Mouse (Mus musculus) layer of hippocampus, adult 2 months (tissue): ENCODE measurements around the gene Bmp7. TPM values are rescaled to one million over a fixed set of nuclear protein-coding genes. Genes with fewer than 3 reads are reported as not detected.

Experiments
- DNase-seq, 2 experiments: peaks; one replicate each; pipeline ENCODE4 v3.0.0; 2022; ENCODE audit warnings: low spot score in 2 of 2
- H3K27ac ChIP-seq: fragments of 200-600 bp; 2 replicates; pipeline ENCODE4 v1.8.1; 2022
- H3K4me3 ChIP-seq: fragments of 200-600 bp; 2 replicates; pipeline ENCODE4 v1.8.1; 2022; ENCODE audit warnings: mild to moderate bottlenecking
- CTCF ChIP-seq: fragments of 200-600 bp; conservative IDR thresholded peaks from 2 replicates; pipeline ENCODE4 v1.8.1; 2022; ENCODE audit warnings: antibody characterized with exemption, mild to moderate bottlenecking, moderate library complexity
- total RNA-seq, 2 experiments: library from RNA; stranded (reverse); gene quantifications; 2 replicates each; pipeline ENCODE4 v1.2.3; 2021

Gene Bmp7
- total RNA-seq, 2 experiments from 2014 or later = 4.2 to 5.7 TPM

DNA sequence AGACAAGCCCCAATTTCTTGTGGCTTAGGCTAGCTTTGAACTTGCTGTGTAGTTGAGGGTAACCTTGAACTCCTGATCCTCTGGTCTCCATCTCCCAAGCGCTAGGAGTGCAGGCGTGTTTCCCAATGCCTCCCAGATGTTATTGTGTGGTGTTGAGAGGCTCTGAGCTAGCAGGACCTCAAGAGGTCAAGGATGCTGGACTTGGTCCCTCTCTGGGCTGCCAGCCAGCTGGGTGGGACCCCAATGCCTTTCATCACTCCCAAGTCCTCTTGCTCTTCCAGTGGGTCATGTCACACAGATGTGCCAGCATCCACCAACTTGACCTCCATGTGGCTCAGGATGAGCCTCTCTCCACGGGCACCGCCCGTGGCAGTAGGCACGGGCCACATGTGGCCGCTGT, 16.9 kb downstream of the Bmp7 start:
- no peak overlapping the region for H3K27ac ChIP-seq
- H3K4me3 ChIP-seq = no peak overlapping the region
- DNase-seq = no peak
- no peak for TF ChIP-seq CTCF

DNA sequence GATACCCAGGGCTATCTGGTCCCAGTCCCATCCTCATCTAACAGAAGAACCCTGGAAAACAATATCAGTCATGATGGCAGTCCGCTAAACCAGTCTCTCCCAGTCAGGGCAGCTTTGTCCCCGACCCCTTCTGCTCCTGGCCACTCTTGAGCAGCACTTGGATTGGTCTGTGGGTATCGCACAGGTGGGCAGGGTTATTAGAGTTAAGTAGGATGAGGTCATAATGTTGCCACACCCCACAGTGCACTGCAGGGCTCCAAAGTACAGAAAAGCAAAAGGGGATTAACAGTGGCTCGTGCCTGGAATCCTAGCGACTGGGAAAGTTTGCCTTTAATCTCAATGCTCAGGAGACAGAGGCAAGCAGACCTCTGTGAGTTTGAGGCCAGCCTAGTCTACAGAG, 17.5 kb downstream of the Bmp7 start:
- H3K27ac ChIP-seq = no peak overlapping the region
- DNase-seq = no peak
- no peak for TF ChIP-seq CTCF
- H3K4me3 ChIP-seq = no peak overlapping the region

DNA sequence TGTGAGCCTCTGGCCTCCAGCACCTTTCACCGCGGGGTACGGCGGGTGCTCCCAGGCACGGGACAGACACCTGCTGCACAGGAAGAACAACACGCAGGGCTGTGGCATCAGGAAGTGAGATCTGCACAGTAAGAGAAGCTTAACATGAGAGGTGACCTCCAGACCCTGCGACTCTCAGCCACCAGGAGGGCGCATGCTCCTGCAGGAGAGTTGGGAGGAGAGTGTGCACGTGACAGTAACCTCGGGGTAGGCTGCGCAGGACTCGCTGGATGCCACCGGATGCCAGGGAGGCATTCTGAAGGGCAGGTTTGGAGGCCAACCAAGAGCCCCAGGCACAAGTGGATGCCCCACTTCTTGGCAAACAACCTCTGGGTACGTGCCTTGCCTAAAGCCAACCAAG, 26.1 kb downstream of the Bmp7 start:
- TF ChIP-seq CTCF = no peak

DNA sequence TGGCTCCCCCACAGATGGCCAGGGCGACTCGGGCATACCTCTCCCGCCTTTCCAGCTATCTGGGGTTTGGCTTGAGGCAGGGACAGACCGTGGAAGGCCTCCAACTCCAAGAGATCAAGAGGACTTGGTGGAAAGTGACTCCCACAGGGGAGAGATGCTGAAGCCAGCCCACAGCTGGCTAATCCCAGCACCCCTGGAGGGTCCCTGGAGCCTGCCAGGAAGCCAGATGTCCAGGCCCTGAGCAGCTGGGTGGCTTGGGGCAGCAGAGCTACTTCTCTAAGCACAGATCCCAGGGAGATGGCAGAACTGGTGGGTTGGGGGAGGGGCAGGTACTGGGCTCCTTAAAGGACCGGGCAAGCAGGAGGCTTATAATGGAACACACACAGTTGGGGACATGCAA, 28.4 kb downstream of the Bmp7 start:
- DNase-seq = no peak
- H3K4me3 ChIP-seq = no peak overlapping the region
- no peak for TF ChIP-seq CTCF
- H3K27ac ChIP-seq = no peak overlapping the region

More for the DNA sequence above, 26.1 kb downstream of the Bmp7 start:
- no peak for DNase-seq
- no peak overlapping the region for H3K4me3 ChIP-seq
- no peak overlapping the region for H3K27ac ChIP-seq

DNA sequence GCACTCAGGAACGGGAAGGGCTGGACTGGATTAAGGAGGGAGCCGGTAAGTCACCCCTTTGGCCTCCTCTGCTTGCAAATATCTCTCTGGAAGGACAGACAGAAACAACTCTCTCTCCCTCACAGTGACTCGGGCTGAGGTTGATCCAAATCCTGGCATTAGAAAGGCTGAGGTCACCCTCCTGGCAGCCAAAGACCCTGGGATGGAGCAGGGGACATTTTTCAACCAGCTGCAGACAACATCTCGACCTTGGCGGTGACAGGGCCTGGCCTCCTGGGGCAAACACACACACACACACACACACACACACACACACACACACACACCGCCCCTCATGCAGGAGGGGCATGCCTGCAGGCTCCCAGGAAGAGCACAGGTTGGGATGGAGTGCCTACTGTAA, 29.0 kb downstream of the Bmp7 start:
- TF ChIP-seq CTCF = no peak
- Histone ChIP-seq H3K27ac (no peak overlapping the region), H3K4me3 (no peak overlapping the region)

DNA sequence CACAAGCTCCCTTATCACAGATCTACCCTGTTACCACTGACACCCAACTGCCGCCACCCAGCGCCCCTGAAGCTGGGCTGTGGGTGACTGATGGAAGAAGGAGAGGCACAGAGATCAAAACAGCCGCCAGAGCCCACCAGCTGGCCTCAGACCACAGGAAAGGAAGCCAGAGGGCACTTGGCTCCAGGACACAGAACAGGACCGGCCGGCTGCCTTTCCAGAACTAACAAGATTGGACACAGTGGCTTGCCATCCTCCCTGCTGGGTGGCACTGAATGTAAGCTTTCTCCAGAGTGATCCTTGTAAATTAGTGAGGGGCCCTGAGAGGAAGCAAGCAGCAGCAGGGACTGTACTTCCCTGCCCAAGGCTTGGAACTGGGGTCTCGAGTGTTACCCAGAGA, 30.7 kb downstream of the Bmp7 start:
- Histone ChIP-seq H3K4me3 (no peak overlapping the region), H3K27ac (no peak overlapping the region)
- no peak for DNase-seq
- no peak for TF ChIP-seq CTCF

More for the DNA sequence above, 29.0 kb downstream of the Bmp7 start:
- DNase-seq = no peak

DNA sequence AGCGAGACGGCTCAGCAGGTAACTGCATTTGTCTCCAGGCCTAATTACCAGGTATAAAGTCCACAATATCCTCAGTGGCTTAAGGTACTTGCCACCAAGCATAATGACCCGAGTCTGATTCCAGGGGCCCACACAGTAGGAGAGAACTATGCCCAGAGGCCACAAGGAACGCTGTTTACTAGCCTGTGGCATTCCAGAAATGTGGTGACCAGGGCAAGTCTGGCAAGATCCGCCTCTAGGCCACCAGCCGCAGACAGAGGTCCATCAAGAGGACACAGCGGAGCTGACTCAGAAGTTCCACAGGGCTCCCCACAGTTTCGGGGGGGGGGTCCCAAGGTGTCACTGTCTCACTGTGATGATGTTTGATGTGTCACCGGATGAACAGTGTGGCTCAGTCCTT, 34.0 kb downstream of the Bmp7 start:
- no peak for DNase-seq
- H3K4me3 ChIP-seq = no peak overlapping the region
- no peak for TF ChIP-seq CTCF

DNA sequence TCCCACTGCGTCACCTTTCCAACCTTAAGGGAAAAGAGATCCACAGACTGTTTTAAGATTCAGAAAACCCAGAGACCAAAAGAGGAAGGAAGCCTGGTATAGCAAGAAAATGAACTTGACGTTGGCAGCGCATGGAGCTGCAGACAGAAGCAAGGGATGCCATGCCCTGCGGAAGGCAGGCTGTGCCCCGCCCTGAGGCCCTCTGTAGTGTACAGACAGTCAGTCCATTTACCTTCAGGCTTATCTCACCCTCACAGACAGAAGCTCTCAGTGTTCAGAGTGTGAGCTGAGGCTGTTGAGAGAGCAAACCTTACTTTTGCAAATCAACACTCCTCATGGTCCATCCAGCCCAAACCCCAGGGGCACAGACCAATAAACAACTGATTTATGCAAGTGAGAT, 35.1 kb downstream of the Bmp7 start:
- H3K27ac ChIP-seq = no peak overlapping the region
- H3K4me3 ChIP-seq = no peak overlapping the region
- no peak for DNase-seq
- no peak for TF ChIP-seq CTCF

More for the DNA sequence above, 34.0 kb downstream of the Bmp7 start:
- no peak overlapping the region for H3K27ac ChIP-seq

DNA sequence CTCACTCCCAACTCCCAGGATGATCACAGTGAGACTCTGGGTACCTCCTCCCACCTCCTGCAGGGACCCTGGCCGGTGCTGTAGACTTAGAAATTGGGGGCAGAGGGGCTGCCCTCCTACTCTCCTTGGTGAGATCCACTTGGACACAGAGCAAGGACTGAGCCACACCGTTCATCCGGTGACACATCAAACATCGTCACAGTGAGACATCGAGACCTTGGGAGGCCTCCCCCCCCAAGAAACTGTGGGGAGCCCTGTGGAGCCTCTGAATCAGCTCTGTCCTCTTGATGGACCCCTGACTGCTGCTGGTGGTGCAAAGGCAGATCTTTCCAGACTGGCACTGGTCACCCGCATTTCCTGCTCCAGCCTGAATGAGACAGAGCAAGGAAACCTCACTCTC, 35.5 kb downstream of the Bmp7 start:
- no peak overlapping the region for H3K27ac ChIP-seq
- no peak for DNase-seq
- TF ChIP-seq CTCF = no peak
- no peak overlapping the region for H3K4me3 ChIP-seq

DNA sequence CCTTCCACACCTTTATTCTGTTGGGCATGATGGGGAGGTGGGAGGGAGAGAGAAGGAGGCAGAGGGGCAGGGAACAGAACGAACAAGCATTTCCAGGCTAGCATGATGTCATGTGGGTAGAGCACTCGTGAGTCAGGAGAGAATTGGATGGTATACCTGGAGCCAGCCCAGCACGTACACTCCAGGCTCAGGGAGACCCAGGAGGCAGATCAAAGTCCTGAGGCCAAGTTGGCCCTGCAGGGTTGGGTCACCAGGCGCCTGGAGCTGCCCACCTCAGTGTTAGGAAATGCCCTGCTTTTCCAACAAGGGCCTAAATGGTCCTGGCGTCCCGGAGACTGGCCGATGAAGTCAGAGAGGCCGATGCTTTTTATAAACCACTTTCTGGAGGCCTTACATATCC, 36.6 kb downstream of the Bmp7 start:
- H3K4me3 ChIP-seq = no peak overlapping the region
- TF ChIP-seq CTCF = no peak
- DNase-seq = no peak
- no peak overlapping the region for H3K27ac ChIP-seq

DNA sequence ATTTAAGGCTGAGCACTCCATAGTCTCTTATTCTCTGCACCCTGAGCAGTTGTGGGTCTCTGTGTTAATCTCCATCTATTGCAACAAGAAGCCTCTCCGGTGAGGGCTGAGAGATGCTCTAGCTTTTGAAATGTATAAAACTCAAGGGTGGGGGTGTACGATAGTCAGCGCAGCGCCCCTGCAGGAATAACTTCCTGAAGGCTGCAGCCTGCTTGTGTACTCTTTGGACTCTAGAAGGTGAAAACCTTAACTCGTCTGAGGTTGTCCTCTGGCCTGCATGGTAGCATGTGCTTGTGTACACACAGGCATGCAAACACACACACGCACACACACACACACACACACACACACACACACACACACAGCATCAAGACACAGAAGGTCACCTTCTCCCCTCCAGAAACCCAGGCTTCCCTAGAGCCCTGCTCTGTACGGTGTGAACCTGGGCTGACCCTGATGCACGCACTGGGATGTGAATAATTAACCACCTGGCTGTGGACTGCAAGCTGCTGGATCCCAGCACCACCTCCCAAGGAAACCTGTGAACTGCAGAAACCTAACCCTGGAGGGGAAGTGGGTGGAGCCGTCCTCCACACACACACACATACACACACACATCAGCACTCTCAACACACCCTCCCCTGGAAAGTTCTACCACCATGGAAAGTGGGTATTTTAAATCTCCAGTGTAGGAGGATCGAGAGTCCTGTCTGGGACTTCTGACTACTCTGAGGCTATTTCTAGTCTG, 39.0 kb downstream of the Bmp7 start:
- DNase-seq = no peak
- TF ChIP-seq CTCF = no peak
- Histone ChIP-seq H3K27ac (no peak overlapping the region), H3K4me3 (no peak overlapping the region)

DNA sequence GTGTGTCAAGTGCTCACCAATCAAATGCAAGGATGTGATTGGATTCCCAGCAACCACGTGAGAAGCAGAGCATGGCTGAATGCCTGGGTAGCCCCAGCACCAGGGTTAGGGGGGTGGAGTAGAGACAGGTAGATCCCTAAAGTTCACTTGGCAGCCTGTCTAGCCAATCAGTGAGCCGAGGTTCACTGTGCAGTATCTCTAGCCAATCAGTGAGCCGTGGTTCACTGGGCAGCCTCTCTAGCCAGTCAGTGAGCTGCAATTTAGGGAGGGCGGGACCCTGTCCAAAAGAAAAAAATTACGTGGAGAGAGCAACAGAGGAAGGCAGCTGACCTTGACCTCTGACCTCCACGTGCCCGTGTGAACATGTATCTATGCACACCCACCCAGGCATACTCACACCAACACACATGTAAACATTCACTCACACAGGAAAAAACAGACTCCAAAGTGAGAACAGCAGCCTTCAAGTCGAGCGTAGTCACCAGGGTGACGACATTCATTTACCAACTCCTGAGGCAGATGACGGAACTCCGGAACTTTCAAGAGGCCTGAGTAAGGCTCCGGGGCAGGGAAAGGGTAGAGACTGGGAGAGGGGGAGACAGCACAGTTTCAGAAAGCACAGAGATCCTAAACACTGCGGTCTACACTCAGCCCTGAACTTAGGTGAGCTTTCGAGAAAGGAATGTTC, 50.2 kb downstream of the Bmp7 start:
- Histone ChIP-seq H3K27ac (no peak overlapping the region), H3K4me3 (no peak overlapping the region)
- DNase-seq = no peak
- no peak for TF ChIP-seq CTCF

DNA sequence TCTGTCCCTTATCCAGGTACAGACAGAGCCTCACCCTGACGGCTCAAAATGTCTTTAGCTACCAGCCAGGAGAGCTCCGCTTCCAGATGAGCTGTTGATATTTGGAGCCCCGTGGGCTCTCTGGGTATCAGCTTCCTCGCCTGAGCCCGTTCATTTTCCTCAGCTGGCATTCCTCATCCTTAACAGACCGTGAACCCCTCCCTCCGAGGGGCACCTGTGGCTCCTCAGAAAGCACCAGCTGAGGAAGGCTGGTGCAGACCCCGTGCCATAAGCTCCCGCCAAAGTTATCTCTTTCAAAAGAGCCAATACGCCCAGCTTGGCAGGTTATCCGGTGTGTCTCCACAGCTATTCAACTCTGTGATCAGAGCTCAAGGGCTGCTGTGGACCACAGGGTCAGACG, 50.9 kb downstream of the Bmp7 start:
- no peak overlapping the region for H3K4me3 ChIP-seq
- no peak for TF ChIP-seq CTCF
- no peak for DNase-seq
- H3K27ac ChIP-seq = no peak overlapping the region

DNA sequence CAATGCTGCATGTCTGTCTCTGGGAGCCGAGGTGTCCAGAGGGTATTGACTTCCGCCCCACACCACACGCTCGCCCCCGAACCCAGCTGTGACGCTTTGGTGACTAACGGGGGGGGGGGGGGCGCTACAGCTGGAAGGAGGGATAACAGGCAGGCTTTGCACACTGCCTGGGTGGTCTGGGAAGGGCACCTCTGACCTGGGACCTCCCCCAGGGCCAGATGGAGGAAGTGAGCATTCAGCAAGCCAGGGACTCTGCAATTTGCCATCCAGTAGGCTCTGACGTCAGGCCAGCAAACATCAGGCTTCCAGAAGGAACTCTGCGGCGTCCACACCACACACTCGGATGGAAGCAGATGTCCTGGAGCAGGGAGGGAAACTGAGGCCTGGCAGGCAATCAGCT, 52.0 kb downstream of the Bmp7 start:
- H3K27ac ChIP-seq = no peak overlapping the region
- TF ChIP-seq CTCF = no peak
- no peak overlapping the region for H3K4me3 ChIP-seq
- DNase-seq = no peak
